Comparison of ENCODE assay signal across 28 mouse cellular contexts in the genomic region with DNA sequence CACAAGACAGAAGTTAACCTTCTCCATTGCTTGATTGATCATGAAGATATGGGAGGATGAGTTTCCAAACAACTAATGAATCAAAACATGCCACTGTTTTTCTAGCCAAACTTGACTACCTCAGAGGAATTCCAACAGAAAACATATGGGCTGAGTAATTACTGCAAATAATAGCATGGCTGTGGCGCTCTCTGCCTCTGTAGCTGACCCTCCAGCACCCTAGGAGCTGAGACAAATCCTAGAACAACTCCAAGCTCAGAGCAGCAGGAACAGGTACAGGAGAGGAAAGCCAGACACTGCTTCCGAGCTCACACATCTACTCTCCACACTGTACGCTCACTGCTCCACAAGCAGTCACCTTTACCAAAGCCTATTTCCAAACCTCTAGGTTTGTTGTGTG. TPM values are rescaled to one million over a fixed set of nuclear protein-coding genes. Genes with fewer than 3 reads are reported as not detected.
DNase-seq lines count a peak whose midpoint lies in the region; ATAC-seq and TF ChIP-seq lines count a peak whose summit lies in the region.
"Had no signal": no experiment of that assay in that cellular context is flagged by ENCODE, and none has a peak within 500 bp of the region (broad histone marks: within the 10 kb centered on the region; RNA-seq: fewer than 3 reads in every experiment).

No protein-coding gene starts in this region.

- H3K27ac ChIP-seq in gastrocnemius, adult 2 months: peak overlapping the region; percentile 52; the same call in 1 of the 2 replicates
- peak overlapping the region; percentile 81; the same call in 1 of the 2 replicates for H3K27ac ChIP-seq in kidney, postnatal 0 days
- peak overlapping the region; percentile 38 for H3K27ac ChIP-seq in lung, postnatal 0 days (ENCODE audit: low read length)
- no peak overlapping the region for H3K27ac ChIP-seq in left cerebral cortex, adult 2 months
- H3K27ac ChIP-seq: hindbrain, embryonic 14.5 days; layer of hippocampus, adult 2 months; liver, embryonic 15.5 days; midbrain, embryonic 12.5 days; neural tube, embryonic 12.5 days had no signal

- ATAC-seq in kidney, postnatal 0 days (replicated peaks; ENCODE audit: low FRiP score, low read depth): peak; percentile 33; the same call in 1 of the 2 replicates
- no peak for ATAC-seq in lung, postnatal 0 days
- ATAC-seq: forebrain, embryonic 14.5 days; intestine, postnatal 0 days; Patski had no signal

- intact Hi-C loops in gastrocnemius, adult 2 months (cut with DNase I): no loop called here
- intact Hi-C loops in left cerebral cortex, adult 2 months (cut with DNase I): no loop called here

- H3K27me3 ChIP-seq in kidney, postnatal 0 days (ENCODE audit: insufficient read depth, low read length): no peaks in the 10 kb centered on the region
- H3K27me3 ChIP-seq in lung, postnatal 0 days (replicated peaks; ENCODE audit: insufficient read depth, low read length): no peaks in the 10 kb centered on the region
- H3K27me3 ChIP-seq: liver, embryonic 15.5 days; megakaryocyte, embryonic 14.5 days; midbrain, embryonic 12.5 days; neural tube, embryonic 12.5 days; Patski had no signal

- no peak for TF ChIP-seq EP300 in lung, postnatal 0 days (IDR thresholded peaks at IDR 0.05)

- no peak for DNase-seq in gastrocnemius, adult 2 months
- DNase-seq in gastrocnemius, postnatal 10 days: no peak
- DNase-seq in kidney, postnatal 0 days (ENCODE audit: low spot score): peak; percentile 65
- DNase-seq in kidney, adult 8-10 months: no peak
- no peak for DNase-seq in lung, postnatal 0 days (ENCODE audit: low spot score)
- DNase-seq in lung, postnatal 4 days: no peak
- DNase-seq in thymus, postnatal 36 days: no peak
- no peak for DNase-seq in left cerebral cortex, adult 2 months (ENCODE audit: extremely low spot score in 1 of 2, low spot score in 2 of 2)
- DNase-seq: adrenal gland, postnatal 14 days; cerebellum, adult 11 months; cerebellum, adult 9-11 months; embryo, embryonic 11 days; gastrocnemius, postnatal 36 days; heart, adult 18-20 months; kidney, postnatal 25 days; right cerebral cortex, postnatal 4 days had no signal

- H3K4me1 ChIP-seq in kidney, postnatal 0 days (replicated peaks; ENCODE audit: insufficient read depth, low read length): peaks cover 8% of the 10 kb centered on the region
- H3K4me1 ChIP-seq in lung, postnatal 0 days (ENCODE audit: insufficient read depth, low read depth, low read length): peaks cover 3% of the 10 kb centered on the region
- H3K4me1 ChIP-seq: liver, embryonic 15.5 days; midbrain, embryonic 12.5 days; neural tube, embryonic 12.5 days had no signal

- H3K9me3 ChIP-seq in kidney, postnatal 0 days (replicated peaks; ENCODE audit: low read length): no peaks in the 10 kb centered on the region
- H3K9me3 ChIP-seq in lung, postnatal 0 days (ENCODE audit: low read length): no peaks in the 10 kb centered on the region
- H3K9me3 ChIP-seq: G1E; liver, embryonic 15.5 days; megakaryocyte, embryonic 14.5 days; midbrain, embryonic 12.5 days; neural tube, embryonic 12.5 days had no signal

- no peak overlapping the region for H3K4me3 ChIP-seq in gastrocnemius, adult 2 months
- H3K4me3 ChIP-seq in kidney, postnatal 0 days (replicated peaks; ENCODE audit: low read depth, low read length): no peak overlapping the region
- no peak overlapping the region for H3K4me3 ChIP-seq in lung, postnatal 0 days (ENCODE audit: low read depth, low read length)
- no peak overlapping the region for H3K4me3 ChIP-seq in left cerebral cortex, adult 2 months
- H3K4me3 ChIP-seq: layer of hippocampus, adult 2 months; liver, embryonic 15.5 days; megakaryocyte, embryonic 14.5 days; midbrain, embryonic 12.5 days; myocyte; neural tube, embryonic 12.5 days had no signal

- no peak overlapping the region for H3K9ac ChIP-seq in kidney, postnatal 0 days (ENCODE audit: low read depth, low read length)
- H3K9ac ChIP-seq in lung, postnatal 0 days (replicated peaks; ENCODE audit: low read depth): no peak overlapping the region
- H3K9ac ChIP-seq: hindbrain, embryonic 14.5 days; liver, embryonic 15.5 days; midbrain, embryonic 12.5 days; neural tube, embryonic 12.5 days had no signal

- H3K36me3 ChIP-seq in kidney, postnatal 0 days (ENCODE audit: insufficient read depth, low read length): no peaks in the 10 kb centered on the region
- H3K36me3 ChIP-seq in lung, postnatal 0 days (ENCODE audit: insufficient read depth, low read length): no peaks in the 10 kb centered on the region
- H3K36me3 ChIP-seq: liver, embryonic 15.5 days had no signal

- no peak for TF ChIP-seq CTCF in gastrocnemius, adult 2 months (IDR thresholded peaks at IDR 0.05)
- TF ChIP-seq CTCF in kidney, postnatal 0 days (IDR thresholded peaks at IDR 0.05; ENCODE audit: low read depth): no peak
- TF ChIP-seq CTCF in lung, postnatal 0 days (IDR thresholded peaks at IDR 0.05): no peak
- no peak for TF ChIP-seq CTCF in left cerebral cortex, adult 2 months (IDR thresholded peaks at IDR 0.05)

- WGBS in kidney, postnatal 0 days: 32% methylated on average over 3 of the region's 3 CpGs
- WGBS in lung, postnatal 0 days: 51% methylated on average over 3 of the region's 3 CpGs

- H3K4me2 ChIP-seq in kidney, postnatal 0 days (ENCODE audit: low read length): no peak overlapping the region
- no peak overlapping the region for H3K4me2 ChIP-seq in lung, postnatal 0 days (replicated peaks; ENCODE audit: low read depth, low read length)
- H3K4me2 ChIP-seq: heart, embryonic 11.5 days; hindbrain, embryonic 14.5 days; liver, embryonic 15.5 days; midbrain, embryonic 12.5 days; neural tube, embryonic 12.5 days had no signal

RNA-seq across cellular contexts. Expression of a gene that starts 24.9 kb away (rescaled TPM):
- total RNA-seq in gastrocnemius, adult 2 months (2021): 100 to 1,000 TPM; 170 to 229 TPM
- 100 to 1,000 TPM; 286 to 307 TPM for total RNA-seq in gastrocnemius, postnatal 10 days (2021)
- 165 and 170 TPM in 2 replicates for polyA plus RNA-seq in kidney, postnatal 0 days (2015; fragmentation: Nextera tagmentation; extraction: Ambion mirVana)
- 130 and 138 TPM in 2 replicates for polyA plus RNA-seq in lung, postnatal 0 days (2015; fragmentation: Nextera tagmentation; extraction: Ambion mirVana)
- 10 to 100 TPM; 77.4 to 77.5 TPM for total RNA-seq in left cerebral cortex, adult 2 months (2021)

RNA-seq across cellular contexts. Expression of a gene that starts 48.6 kb away (rescaled TPM):
- under 1 TPM in 1 of 2 experiments, not detected in 1; 0.03 TPM for total RNA-seq in gastrocnemius, adult 2 months (2021)
- total RNA-seq in gastrocnemius, postnatal 10 days (2021): under 1 TPM; 0.47 to 0.54 TPM
- 0.25 and 0.31 TPM in 2 replicates for polyA plus RNA-seq in kidney, postnatal 0 days (2015; fragmentation: Nextera tagmentation; extraction: Ambion mirVana)
- polyA plus RNA-seq in lung, postnatal 0 days (2015; fragmentation: Nextera tagmentation; extraction: Ambion mirVana): 0.06 and 0.12 TPM in 2 replicates
- total RNA-seq in left cerebral cortex, adult 2 months (2021): 100 to 1,000 TPM; 300 to 320 TPM

RNA-seq across cellular contexts. Expression of a gene that starts 51.4 kb away (rescaled TPM):
- total RNA-seq in gastrocnemius, adult 2 months (2021): 10 to 100 TPM in 1 of 2 experiments, 1 to 10 TPM in 1; 9.3 to 11.9 TPM
- total RNA-seq in gastrocnemius, postnatal 10 days (2021): 10 to 100 TPM in 1 of 2 experiments, 1 to 10 TPM in 1; 9.2 to 12.8 TPM
- polyA plus RNA-seq in kidney, postnatal 0 days (2015; fragmentation: Nextera tagmentation; extraction: Ambion mirVana): 30.1 and 34.5 TPM in 2 replicates
- polyA plus RNA-seq in lung, postnatal 0 days (2015; fragmentation: Nextera tagmentation; extraction: Ambion mirVana): 15.8 and 18.3 TPM in 2 replicates
- 100 to 1,000 TPM; 122 to 130 TPM for total RNA-seq in left cerebral cortex, adult 2 months (2021)

RNA-seq across cellular contexts. Expression of a gene that starts 57.8 kb away (rescaled TPM):
- 1 to 10 TPM; 1.0 to 1.4 TPM for total RNA-seq in gastrocnemius, adult 2 months (2021)
- total RNA-seq in gastrocnemius, postnatal 10 days (2021): 1 to 10 TPM in 1 of 2 experiments, under 1 TPM in 1; 0.82 to 2.4 TPM
- 50.5 and 51.2 TPM in 2 replicates for polyA plus RNA-seq in kidney, postnatal 0 days (2015; fragmentation: Nextera tagmentation; extraction: Ambion mirVana)
- polyA plus RNA-seq in lung, postnatal 0 days (2015; fragmentation: Nextera tagmentation; extraction: Ambion mirVana): 9.2 and 9.8 TPM in 2 replicates
- total RNA-seq in left cerebral cortex, adult 2 months (2021): 10 to 100 TPM; 32.1 to 38.0 TPM

Comparison
In these comparisons a context has a peak if more than half of its experiments do, and no peak if none do; other contexts are left out.
1. RNA of a gene that starts 48.6 kb away (total RNA-seq): 300 to 320 TPM in left cerebral cortex, adult 2 months; 0.47 to 0.54 TPM in gastrocnemius, postnatal 10 days and 0.03 TPM in gastrocnemius, adult 2 months; every median in the first group is over 100 times any median in the second.
2. RNA of a gene that starts 51.4 kb away (total RNA-seq): 122 to 130 TPM in left cerebral cortex, adult 2 months; 9.2 to 12.8 TPM in gastrocnemius, postnatal 10 days and 9.3 to 11.9 TPM in gastrocnemius, adult 2 months; every median in the first group is over 4 times any median in the second.